Mouse (Mus musculus) limb, embryonic 15.5 days (tissue): Measurements from ENCODE around the gene Actr1b. TPM values are rescaled to one million over a fixed set of nuclear protein-coding genes. Genes with fewer than 3 reads are reported as not detected.

Experiments used
- ATAC-seq: fragments of 200-750 bp; cut with Nextera tagmentation; 2 replicates; pipeline ENCODE4 v1.8.0; 2017; ENCODE audit warnings: low read depth, moderate TSS enrichment; ENCODE audit not compliant: insufficient number of reproducible peaks, low FRiP score, low TSS enrichment
- H3K27ac ChIP-seq: fragments of 300-500 bp; sonication (generic); 2 replicates; pipeline ENCODE4 v1.5.1; 2015; ENCODE audit warnings: moderate library complexity, mild to moderate bottlenecking, inconsistent platforms
- H3K27me3 ChIP-seq: fragments of 300-500 bp; sonication (generic); 2 replicates; pipeline ENCODE4 v1.6.1; 2015; ENCODE audit warnings: inconsistent platforms
- H3K36me3 ChIP-seq: fragments of 300-500 bp; sonication (generic); 2 replicates; pipeline ENCODE4 v1.6.1; 2015; ENCODE audit warnings: inconsistent platforms
- H3K4me1 ChIP-seq: fragments of 300-500 bp; sonication (generic); 2 replicates; pipeline ENCODE4 v1.6.1; 2015; ENCODE audit warnings: inconsistent platforms
- H3K4me2 ChIP-seq: fragments of 300-500 bp; sonication (generic); 2 replicates; pipeline ENCODE4 v1.6.1; 2015; ENCODE audit warnings: mild to moderate bottlenecking, inconsistent platforms
- H3K4me3 ChIP-seq: fragments of 300-500 bp; sonication (generic); 2 replicates; pipeline ENCODE4 v1.5.1; 2015; ENCODE audit warnings: mild to moderate bottlenecking, inconsistent platforms
- H3K9ac ChIP-seq: fragments of 300-500 bp; sonication (generic); 2 replicates; pipeline ENCODE4 v1.6.1; 2015; ENCODE audit warnings: inconsistent platforms
- H3K9me3 ChIP-seq: fragments of 300-500 bp; sonication (generic); 2 replicates; pipeline ENCODE4 v1.6.1; 2016; ENCODE audit warnings: inconsistent platforms
- WGBS: fragments of 180-500 bp; shearing (Covaris S2); methylation state at CpG from one replicate; pipeline ENCODE4 v1.1.7; 2015; 5-methylcytosine and 5-hydroxymethylcytosine counted together
- polyA plus RNA-seq: library from polyadenylated mRNA; unstranded; fragments of >200 nt; fragmentation: Nextera tagmentation; extraction: Ambion mirVana; gene quantifications from 2 replicates; pipeline ENCODE4 v1.2.1, GENCODE M21; 2015

Actr1b gene
- polyA plus RNA-seq, 1 experiment from 2014 or later = 102 TPM

DNA sequence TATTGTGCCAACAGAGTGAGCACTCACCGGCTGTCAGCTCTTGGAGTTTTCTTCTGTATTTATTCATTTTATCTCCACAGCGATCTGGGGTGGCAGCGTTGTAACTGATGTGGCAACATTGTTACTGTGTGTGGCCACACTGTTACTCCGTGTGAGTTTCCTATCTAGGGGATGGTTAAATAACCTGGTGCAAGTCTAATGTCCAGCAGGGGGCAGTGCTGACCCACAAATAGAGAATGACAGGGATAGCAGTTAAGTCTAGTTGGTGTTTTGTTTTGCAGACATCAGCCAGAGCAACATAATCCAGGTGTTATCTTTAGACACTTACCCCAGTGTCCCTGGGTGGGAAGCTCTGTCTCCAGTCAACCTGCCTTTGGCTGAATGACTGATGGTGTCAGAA is 23.1 kb upstream of the Actr1b start:
- H3K9ac ChIP-seq = no peak overlapping the region
- no peak for ATAC-seq
- H3K4me3 ChIP-seq = no peak overlapping the region
- no peaks in the 10 kb centered on the region for H3K9me3 ChIP-seq
- H3K36me3 ChIP-seq = no peaks in the 10 kb centered on the region
- H3K4me1 ChIP-seq = no peaks in the 10 kb centered on the region
- H3K27me3 ChIP-seq = no peaks in the 10 kb centered on the region
- H3K27ac ChIP-seq = no peak overlapping the region
- 9% methylated on average over 4 of the region's 4 CpGs for WGBS
- H3K4me2 ChIP-seq = no peak overlapping the region

DNA sequence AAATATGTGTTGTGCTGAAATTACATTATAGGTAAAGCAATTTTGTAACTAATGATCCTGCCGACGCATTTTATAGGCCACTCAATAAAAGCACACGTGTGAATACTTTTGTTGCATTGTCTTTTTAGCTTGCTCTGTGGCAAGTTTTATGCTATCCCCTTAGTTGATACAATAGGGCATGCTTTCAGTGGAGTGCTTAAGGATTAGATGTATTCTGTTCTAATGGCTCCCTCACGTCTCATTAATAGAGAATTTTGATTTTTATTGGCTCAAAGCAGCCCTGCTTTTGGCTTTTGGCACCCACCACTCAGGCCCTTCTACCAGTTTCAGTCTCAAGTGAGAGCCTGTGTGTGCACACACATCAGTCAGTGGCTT is 9.8 kb upstream of the Actr1b start:
- H3K9ac ChIP-seq = no peak overlapping the region
- no peaks in the 10 kb centered on the region for H3K27me3 ChIP-seq
- ATAC-seq = no peak
- peak overlapping the region; percentile 50 for H3K27ac ChIP-seq
- H3K36me3 ChIP-seq = no peaks in the 10 kb centered on the region
- H3K4me1 ChIP-seq = peaks cover 19% of the 10 kb centered on the region
- 22% methylated on average over 4 of the region's 4 CpGs for WGBS
- no peak overlapping the region for H3K4me3 ChIP-seq
- H3K4me2 ChIP-seq = no peak overlapping the region
- H3K9me3 ChIP-seq = no peaks in the 10 kb centered on the region

DNA sequence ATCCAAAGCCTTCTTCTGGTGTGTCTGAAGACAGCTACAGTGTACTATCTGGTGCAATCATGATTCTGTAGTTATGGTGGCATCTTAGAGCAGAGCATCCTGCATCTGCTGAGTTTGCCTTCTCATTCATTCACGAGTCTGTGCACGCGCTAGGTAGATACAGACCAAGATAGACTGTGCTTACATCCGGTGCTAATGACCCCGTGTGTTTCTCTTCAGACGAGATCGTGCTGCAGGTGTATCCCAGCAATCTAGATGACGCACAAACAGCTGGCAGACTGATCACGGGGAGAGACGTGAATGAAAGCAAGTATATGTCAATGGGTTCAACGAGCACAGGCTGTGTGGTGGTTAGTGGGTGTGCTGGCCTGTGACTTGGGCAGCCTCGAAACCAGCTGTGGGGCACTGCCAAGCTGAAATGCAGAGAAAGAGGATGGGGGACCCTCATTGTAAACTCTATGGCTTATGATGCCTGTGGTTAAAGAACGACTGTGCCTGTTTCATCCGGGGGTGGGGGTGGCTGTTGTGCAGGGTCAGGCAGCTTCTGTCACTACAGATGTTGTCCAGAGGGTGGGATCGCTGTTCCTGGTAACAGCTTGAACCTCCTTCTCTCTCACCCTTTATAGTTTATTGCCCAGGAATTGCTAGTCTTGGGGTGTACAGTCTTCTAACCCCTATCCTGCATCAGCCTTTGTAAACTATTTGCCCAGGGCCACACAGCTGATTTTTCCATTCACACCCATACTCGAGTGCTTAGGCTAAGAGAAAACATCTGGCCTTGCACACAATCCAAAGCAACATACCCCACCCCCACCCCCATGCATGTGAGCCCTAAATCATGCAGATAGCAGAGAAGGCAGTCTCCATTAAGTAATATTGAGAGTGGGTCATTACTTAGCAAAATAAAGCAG is 9.2 kb upstream of the Actr1b start:
- Histone ChIP-seq H3K36me3 (no peaks in the 10 kb centered on the region), H3K9ac (no peak overlapping the region), H3K9me3 (no peaks in the 10 kb centered on the region), H3K27me3 (no peaks in the 10 kb centered on the region), H3K4me2 (0 out of 2 replicates have a peak overlapping the region, but pooled peaks have one; percentile 1), H3K27ac (peak overlapping the region; percentile 33; the same call in 1 of the 2 replicates), H3K4me3 (no peak overlapping the region), H3K4me1 (peaks cover 19% of the 10 kb centered on the region)
- 0 out of 2 replicates have a peak, but pooled peaks have one; percentile 30 for ATAC-seq
- 31% methylated on average over 16 of the region's 16 CpGs for WGBS

DNA sequence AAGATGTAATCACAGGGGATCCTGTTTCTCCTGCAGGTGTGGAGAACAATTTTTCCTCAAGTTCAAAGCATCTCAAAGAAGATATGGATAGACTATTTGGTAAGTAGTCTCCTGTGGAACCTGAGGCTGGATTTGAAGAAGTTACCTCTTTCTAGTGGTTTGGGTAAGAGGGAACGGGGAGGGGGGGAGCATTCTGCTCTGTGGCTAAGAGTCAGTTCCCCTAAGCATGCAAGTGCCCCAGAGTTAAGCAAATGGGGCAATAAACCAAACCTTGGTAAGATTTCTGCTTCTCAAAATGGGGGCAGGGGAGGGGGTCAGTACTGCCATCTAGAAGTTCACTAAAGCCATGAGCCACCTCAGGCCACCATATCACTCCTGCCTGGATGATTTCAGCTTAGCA is 4.6 kb upstream of the Actr1b start:
- no peak overlapping the region for H3K27ac ChIP-seq
- H3K27me3 ChIP-seq = no peaks in the 10 kb centered on the region
- no peak for ATAC-seq
- H3K9ac ChIP-seq = no peak overlapping the region
- H3K4me1 ChIP-seq = peaks cover 13% of the 10 kb centered on the region
- WGBS = 79% methylated on average over 1 of the region's 1 CpGs
- no peaks in the 10 kb centered on the region for H3K9me3 ChIP-seq
- H3K4me2 ChIP-seq = no peak overlapping the region
- no peaks in the 10 kb centered on the region for H3K36me3 ChIP-seq
- no peak overlapping the region for H3K4me3 ChIP-seq

DNA sequence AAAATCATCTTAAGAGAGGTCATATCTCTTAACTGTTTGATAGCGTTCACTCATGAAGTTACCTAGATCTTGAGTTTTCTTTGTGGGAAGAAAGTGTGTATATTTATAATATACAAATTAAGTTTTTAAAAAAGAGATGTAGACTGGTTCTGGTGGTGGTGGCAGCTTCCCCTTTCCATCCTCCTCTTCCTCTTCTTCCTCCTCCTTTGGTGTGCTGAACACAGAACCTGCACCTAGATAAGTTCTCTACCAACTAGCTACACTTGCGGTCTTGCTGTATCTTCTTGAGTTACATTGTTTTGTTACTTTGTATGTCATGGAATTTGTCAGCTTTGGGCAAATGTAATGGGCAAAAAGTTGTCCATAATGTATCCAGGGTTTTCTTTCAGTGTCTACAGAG is 3.1 kb downstream of the Actr1b start:
- no peak overlapping the region for H3K4me3 ChIP-seq
- H3K36me3 ChIP-seq = peaks cover 14% of the 10 kb centered on the region
- H3K9ac ChIP-seq = no peak overlapping the region
- H3K27ac ChIP-seq = no peak overlapping the region
- ATAC-seq = no peak
- no peaks in the 10 kb centered on the region for H3K27me3 ChIP-seq
- no peak overlapping the region for H3K4me2 ChIP-seq
- no peaks in the 10 kb centered on the region for H3K9me3 ChIP-seq
- 95% methylated on average over 2 of the region's 2 CpGs for WGBS
- peaks cover 23% of the 10 kb centered on the region for H3K4me1 ChIP-seq

DNA sequence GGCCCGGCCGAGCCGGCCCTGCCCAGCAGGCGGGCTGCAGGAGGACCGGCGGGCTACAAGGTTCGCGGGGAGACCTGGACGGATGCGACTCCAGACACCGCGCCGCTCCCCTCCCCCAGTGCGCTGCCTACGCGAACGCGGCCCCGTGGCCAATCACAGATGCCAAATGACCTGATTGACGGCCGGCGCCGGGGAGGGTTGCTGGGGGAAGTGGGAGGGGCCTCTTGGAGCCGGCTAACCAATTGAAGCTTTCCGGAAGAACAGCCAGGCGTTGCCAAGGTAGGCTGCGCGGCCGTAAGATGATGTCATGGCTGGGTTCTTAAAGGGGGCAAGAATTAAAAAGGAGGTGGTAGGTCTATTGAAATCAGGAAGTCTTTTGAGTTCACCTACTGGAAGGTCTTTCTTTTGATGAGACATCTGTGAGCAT is 4.4 kb downstream of the Actr1b start, which contains the start of gene 4933424G06Rik:
4933424G06Rik (plus strand) TSS at position 296 of the 427 bp plus-strand sequence.
- peak within 1 kb of the TSS; percentile 85 for H3K27ac ChIP-seq
- H3K36me3 ChIP-seq = peaks cover 26% of the 10 kb centered on the region
- peak within 1 kb of the TSS; percentile 92 for H3K9ac ChIP-seq
- WGBS = under 1% methylated on average over 29 of the region's 29 CpGs
- peak; percentile 95 for ATAC-seq
- peak within 1 kb of the TSS; percentile 64 for H3K4me2 ChIP-seq
- no peaks in the 10 kb centered on the region for H3K27me3 ChIP-seq
- H3K4me1 ChIP-seq = peaks cover 23% of the 10 kb centered on the region
- H3K4me3 ChIP-seq = peak within 1 kb of the TSS; percentile 97
- no peaks in the 10 kb centered on the region for H3K9me3 ChIP-seq

DNA sequence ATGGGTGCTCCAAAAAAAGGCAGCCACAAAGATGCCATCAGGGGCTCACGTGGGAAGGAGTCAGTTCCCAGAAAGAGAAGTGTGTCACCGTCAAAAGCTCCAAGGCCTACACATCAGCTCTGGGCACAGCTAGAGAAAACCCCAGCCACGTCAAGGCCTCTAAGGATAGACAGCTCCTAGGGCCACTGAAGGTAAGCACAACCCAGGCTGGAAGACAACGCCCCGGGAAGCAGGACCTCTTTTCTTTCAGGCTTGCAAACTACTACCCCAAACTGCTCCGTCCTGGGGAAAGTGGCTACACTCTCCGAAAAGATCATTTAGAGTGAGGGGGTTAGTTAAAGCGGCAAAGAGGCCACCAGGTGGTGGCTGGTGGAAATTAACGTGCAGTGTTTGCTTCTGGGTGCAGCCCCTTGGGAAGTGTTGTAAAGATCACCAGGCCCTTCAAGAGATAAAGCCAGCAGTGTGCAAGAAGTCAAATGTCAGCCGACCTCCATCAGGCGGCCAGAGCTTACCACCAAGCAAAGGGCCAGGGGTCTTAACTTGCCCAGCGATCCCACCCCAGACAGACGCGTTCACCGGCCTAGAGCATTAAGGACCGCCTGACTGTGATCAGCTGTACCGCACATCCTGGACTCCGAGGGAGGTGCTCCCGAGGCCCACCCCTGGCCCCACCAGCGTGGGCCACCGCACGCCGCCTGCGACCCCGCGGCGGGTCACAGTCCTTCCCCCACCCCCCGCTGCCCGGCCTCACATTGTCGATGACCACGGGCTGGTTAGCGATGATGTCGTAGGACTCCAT is 5.0 kb downstream of the Actr1b start:
- peak overlapping the region; percentile 97 for H3K4me3 ChIP-seq
- peak overlapping the region; percentile 92 for H3K9ac ChIP-seq
- H3K9me3 ChIP-seq = no peaks in the 10 kb centered on the region
- peak overlapping the region; percentile 85 for H3K27ac ChIP-seq
- peak; percentile 60 for ATAC-seq
- H3K4me2 ChIP-seq = peak overlapping the region; percentile 64
- no peaks in the 10 kb centered on the region for H3K27me3 ChIP-seq
- H3K36me3 ChIP-seq = peaks cover 33% of the 10 kb centered on the region
- WGBS = under 1% methylated on average over 33 of the region's 33 CpGs
- H3K4me1 ChIP-seq = peaks cover 23% of the 10 kb centered on the region

DNA sequence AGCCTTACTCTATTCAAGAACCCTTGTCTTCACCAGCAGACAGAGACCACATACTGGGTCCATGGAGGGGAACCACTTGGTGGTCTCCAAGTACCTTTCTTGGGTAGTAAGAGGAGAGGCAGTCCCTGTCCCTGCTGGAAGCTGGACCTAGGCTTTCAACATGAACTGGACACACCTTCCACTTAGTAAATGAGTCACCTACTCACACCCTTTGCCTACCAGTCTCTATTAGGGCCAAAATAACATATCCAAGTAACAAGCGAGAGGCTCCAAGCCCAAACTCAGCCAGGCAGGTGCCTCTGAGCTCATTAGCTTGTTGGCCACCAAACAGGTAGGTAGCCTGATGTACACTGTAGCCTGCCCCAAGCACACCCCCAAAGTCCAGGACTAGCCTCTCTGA is 5.6 kb downstream of the Actr1b start:
- ATAC-seq = no peak
- Histone ChIP-seq H3K27ac (0 out of 2 replicates have a peak overlapping the region, but pooled peaks have one; percentile 85), H3K9me3 (no peaks in the 10 kb centered on the region), H3K9ac (peak overlapping the region; percentile 92; the same call in 1 of the 2 replicates), H3K36me3 (peaks cover 39% of the 10 kb centered on the region), H3K4me1 (peaks cover 23% of the 10 kb centered on the region), H3K4me3 (peak overlapping the region; percentile 97), H3K27me3 (no peaks in the 10 kb centered on the region), H3K4me2 (peak overlapping the region; percentile 64)
- WGBS = 72% methylated on average over 1 of the region's 1 CpGs

DNA sequence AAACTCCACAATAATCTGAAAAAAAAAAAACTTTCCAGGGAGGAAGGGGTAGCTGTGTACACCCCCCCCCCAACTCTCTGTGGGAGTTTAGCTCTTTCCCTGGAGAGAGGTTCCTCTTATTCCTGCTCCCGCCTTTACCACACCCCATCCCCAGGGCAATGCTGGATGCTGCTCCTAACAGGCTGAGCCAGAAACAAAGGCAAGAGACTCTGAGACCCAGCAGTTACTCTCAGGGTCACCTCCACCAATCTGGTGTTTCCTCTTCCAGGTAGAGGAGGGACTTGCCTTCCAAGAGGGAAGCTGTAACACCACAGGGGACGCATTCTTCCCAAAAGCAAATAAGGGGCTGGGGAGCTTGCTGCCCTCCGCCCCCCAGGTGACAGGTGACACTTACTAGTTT is 6.4 kb downstream of the Actr1b start:
- Histone ChIP-seq H3K9ac (no peak overlapping the region), H3K9me3 (no peaks in the 10 kb centered on the region)
- 76% methylated on average over 3 of the region's 3 CpGs for WGBS

DNA sequence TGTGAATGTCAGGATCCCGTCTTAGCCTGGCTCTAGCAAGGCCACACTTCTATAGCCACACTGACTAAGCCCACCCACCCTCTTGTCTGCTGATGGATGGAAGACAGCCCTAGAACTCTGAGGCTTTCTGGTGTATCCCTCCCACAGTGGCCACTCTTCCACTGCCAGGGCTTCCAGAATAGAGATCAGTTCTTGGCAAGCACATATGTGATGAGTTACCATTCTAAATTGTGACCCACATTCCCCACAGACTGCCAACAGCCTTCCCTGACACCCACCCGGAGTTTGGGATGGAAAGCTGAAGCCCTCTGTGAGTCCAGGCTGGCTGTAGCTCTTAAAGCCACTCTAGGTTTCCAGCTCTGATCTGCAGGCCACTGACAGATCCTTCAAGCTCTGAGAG is 7.1 kb downstream of the Actr1b start:
- 59% methylated on average over 2 of the region's 2 CpGs for WGBS
- Histone ChIP-seq H3K36me3 (peaks cover 53% of the 10 kb centered on the region), H3K27ac (no peak overlapping the region), H3K9me3 (no peaks in the 10 kb centered on the region), H3K4me1 (peaks cover 23% of the 10 kb centered on the region), H3K4me3 (no peak overlapping the region), H3K4me2 (no peak overlapping the region), H3K9ac (no peak overlapping the region), H3K27me3 (no peaks in the 10 kb centered on the region)
- no peak for ATAC-seq

More for the DNA sequence above, 6.4 kb downstream of the Actr1b start:
- Histone ChIP-seq H3K4me2 (no peak overlapping the region), H3K36me3 (peaks cover 47% of the 10 kb centered on the region), H3K4me1 (peaks cover 23% of the 10 kb centered on the region), H3K27ac (no peak overlapping the region), H3K27me3 (no peaks in the 10 kb centered on the region), H3K4me3 (no peak overlapping the region)
- no peak for ATAC-seq

DNA sequence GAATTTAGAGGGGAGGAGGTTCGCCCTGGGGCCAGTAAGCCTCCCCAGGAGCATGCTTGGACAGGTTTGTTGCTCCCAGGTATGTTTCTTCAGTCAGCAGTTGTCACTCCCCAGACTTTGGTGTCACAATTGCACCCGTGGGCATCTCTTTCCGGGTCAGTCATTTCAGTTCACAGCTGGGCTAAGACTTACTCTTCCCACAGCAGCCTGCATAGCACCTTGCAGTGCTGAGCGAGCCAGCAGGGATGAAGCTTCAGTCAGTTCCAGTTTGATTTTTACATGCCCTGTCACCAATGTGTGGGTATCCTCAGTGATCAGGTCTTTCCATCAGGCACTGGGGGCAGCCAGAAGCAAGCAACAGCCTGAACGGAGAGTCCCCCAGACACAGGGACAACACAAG is 17.2 kb downstream of the Actr1b start:
- H3K4me2 ChIP-seq = no peak overlapping the region
- no peaks in the 10 kb centered on the region for H3K27me3 ChIP-seq
- H3K9me3 ChIP-seq = no peaks in the 10 kb centered on the region
- H3K36me3 ChIP-seq = peaks cover 56% of the 10 kb centered on the region
- H3K9ac ChIP-seq = no peak overlapping the region
- no peak overlapping the region for H3K4me3 ChIP-seq
- H3K4me1 ChIP-seq = peaks cover 10% of the 10 kb centered on the region
- no peak for ATAC-seq
- no peak overlapping the region for H3K27ac ChIP-seq
- WGBS = 48% methylated on average over 5 of the region's 5 CpGs

DNA sequence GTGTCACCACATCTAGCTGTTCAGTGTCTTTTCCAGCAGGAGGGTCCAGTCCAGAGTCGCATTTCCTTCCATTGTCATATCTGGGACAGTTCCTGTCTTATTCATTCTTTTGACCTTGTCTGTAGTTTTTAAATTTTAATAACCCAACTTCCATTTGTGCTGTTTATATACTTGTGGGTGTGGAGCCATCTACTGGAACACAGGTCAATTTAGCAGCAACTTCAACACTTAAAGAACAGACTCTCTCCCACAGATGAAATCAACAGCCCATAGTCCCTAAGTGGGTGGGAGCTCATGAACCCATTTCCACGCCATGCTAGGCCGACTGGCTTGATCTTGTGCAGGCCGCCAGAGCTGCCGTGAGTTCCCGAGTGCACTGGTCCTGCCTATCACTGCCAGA is 17.8 kb downstream of the Actr1b start:
- Histone ChIP-seq H3K4me1 (peaks cover 11% of the 10 kb centered on the region), H3K27me3 (no peaks in the 10 kb centered on the region), H3K9me3 (no peaks in the 10 kb centered on the region), H3K9ac (no peak overlapping the region), H3K27ac (0 out of 2 replicates have a peak overlapping the region, but pooled peaks have one; percentile 27), H3K36me3 (peaks cover 51% of the 10 kb centered on the region), H3K4me2 (no peak overlapping the region), H3K4me3 (no peak overlapping the region)
- no peak for ATAC-seq
- 56% methylated on average over 6 of the region's 6 CpGs for WGBS
